Mouse (Mus musculus): ENCODE measurements around the gene Hs3st2.

Gene Hs3st2

DNA sequence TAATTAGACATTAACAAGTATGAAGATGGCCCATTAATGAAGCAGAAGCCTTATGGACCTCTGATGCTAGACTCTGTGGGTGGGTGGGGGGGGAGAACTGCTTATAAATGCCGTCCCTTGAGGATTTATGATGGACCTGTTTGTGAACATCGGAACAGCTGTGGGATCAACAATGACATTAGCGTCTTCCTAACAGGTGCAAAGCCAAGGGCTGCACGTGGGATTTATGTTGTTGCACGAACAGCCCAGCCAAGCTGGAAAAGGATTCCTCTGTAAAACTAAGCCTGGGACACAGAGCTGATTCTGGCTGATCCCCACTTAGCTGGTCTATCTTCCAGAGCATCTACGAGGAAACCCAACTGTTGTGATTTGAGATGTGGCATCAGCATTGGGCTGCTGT lies 69.0 kb downstream of the Hs3st2 start:
- no peak for DNase-seq

GRCm38 (mm10) chr7:121464441-121464840 lies 72.8 kb downstream of the Hs3st2 start:
- no peak for DNase-seq

- DNase-seq, result no peak
Observed at GRCm38 (mm10) chr7:121465111-121465510, 73.5 kb downstream of the Hs3st2 start.

- no peak for DNase-seq
Observed at GRCm38 (mm10) chr7:121466331-121466730, 74.7 kb downstream of the Hs3st2 start.

DNA sequence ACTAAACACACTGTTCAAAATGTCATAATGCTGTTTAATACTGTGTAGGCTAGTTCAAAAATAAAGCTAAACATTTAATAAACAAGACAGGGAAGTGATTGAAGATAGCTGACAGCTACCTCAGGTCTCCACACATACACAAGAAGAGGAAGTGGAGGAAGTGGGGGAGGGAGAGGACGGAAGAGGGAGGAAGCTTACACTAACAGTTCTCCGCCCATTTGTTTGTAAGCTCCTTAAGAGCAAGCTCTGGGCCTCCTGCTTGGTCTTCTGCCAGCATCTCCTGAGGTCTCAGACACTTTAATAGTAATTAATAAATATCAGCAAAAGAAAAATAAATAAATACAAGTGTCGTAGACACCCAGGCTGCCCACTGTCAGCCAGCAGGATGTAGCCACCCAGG lies 77.8 kb downstream of the Hs3st2 start:
- no peak for DNase-seq

DNA sequence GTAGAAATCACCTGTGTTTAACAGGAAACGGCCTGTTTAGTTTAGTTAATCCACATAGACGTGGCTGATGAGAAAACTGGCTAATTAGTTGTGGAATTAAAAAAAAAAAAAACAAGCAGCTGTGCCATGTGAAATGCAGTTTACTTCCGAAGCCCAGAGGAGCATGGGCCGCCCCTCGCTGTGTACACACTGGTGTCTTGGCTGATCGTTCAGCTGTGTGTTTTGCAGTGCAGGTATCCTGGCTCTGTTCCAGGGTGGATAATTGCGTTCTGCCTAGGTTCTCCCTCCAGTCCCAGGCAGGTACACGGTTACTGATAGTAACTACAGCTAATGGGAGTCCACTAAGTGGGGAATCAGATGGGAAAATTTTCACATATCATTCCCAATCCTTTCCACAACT lies 86.6 kb downstream of the Hs3st2 start:
- no peak for DNase-seq

DNA sequence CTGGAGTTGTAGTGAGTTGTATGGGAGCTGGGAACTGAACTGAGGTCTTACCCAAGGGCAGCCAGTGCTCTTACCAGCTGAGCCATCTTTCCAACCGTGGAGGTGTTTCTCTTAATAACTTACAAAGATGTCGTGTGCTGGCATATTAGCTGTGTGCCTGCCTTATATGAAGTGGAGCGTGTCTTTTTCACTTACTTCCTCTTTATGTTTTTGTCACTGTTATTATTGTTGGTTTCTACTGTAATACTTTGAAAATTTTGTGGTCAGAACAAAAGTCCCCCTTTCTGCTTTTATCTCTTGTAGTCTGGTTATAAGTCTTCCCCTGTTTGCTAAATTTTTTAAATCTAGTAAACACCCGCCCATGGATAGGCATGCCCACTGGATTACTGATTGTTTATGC lies 88.4 kb downstream of the Hs3st2 start:
- DNase-seq, result no peak

DNA sequence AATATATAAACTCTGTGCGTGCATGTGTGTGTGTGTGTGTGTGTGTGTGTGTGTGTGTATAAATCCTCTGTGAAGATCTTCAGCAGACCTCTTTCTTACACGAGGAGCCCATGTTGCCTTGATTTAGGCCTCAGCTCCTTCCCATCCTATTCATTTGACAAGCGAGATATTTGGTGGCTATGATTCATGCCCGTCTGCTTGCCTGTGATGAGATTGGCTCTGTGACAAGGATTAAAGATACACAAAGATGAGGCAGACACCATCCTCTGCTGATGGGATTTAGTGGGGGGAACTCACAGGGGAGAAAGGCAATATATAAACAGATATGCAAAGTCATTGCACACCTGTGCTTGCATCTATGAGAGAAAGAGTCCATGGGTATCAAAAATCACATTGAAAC lies 92.9 kb downstream of the Hs3st2 start:
- DNase-seq, result no peak

GRCm38 (mm10) chr7:121485266-121485665 lies 93.6 kb downstream of the Hs3st2 start:
- no peak for DNase-seq

GRCm38 (mm10) chr7:121487291-121487690 lies 95.6 kb downstream of the Hs3st2 start:
- DNase-seq, result no peak

DNA sequence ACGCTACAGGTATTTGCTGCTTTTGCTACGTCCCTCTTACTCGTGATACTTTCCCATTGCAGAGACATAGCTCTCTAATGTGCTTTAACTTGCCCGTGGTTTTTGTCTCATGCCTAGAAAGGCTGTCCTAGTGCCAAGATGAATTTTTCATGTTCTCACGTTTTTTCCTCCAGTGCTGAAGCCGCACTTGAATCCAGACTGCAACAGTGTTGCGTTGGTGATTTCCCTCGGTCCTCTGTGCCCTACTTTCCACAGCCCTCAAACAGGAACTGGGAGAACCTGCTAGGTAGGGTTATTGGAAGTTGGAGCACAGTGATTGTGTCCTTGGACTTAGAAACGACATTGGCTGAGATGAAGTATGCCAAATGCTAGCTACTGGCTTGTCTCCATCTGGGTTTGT lies 97.7 kb downstream of the Hs3st2 start:
- DNase-seq, result no peak

DNA sequence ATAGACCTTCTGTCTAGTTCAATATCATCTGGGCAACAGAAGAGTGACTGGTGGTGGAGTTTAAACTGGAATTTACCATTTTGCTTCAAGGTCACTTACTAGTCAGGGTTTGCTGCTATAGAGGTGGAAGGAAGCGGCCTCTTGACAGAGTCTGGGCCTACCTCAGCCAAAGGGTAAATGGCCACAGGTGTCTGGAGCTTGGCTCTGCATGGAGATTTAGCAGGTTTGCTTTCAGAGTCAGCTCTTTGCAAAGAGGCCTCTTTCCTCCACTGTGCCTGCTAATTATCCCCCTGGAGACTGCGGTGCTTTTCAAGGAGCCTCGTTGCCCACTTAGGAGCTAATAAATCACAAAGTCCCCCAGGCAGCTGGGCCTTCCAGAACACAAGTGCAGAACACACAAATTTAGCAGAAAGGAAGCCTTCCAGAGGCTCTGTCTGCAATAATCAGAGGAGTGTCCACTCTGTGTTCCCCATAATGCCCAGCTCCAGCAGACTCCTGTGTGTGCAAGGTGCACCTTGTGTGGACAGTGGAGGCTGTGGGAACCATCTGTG lies 99.9 kb downstream of the Hs3st2 start:
- no peak for DNase-seq

GRCm38 (mm10) chr7:121500516-121500915 lies 108.9 kb downstream of the Hs3st2 start:
- DNase-seq, result no peak

DNA sequence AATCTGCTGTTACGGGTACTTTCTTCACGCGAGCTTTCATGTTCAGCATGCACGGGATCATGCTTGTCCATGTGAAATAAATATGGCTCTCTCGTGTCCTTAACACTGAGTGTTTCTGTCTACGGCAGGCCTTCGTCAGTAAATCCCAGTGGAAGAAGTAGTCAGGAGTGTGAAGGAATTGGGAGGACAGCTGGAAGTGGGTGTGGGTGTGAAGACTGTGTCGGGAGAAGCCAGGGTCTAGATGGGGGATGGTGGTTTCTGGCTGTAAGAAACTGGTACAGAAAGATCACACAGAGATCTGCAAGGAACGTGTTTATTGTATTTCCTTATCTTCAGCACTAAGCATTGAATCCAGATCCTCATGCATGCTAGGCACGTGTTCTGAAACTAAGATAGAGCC lies 110.0 kb downstream of the Hs3st2 start:
- DNase-seq, result no peak

GRCm38 (mm10) chr7:121516727-121517126 lies 125.1 kb downstream of the Hs3st2 start:
- no peak for DNase-seq

DNA sequence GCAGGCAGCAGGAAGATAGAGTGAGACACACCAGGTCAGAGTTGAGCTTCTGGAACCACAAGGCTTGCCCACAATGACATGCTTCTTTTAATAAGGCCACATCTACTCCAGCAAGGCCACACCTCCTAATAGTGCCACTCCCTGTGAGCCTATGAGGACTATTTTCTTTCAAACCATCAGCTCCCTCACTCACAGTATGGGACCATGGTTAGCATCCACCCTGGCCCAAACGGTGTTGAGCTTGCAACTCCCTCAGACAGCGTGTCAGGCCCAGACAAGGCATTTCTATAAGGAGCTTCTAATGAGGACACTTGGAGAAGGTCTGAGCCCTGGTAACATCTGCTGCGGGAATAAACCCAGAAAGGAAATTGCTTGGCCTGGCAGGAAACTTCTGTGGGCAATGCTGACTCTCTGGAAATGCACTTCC lies 125.5 kb downstream of the Hs3st2 start:
- no peak for DNase-seq

DNA sequence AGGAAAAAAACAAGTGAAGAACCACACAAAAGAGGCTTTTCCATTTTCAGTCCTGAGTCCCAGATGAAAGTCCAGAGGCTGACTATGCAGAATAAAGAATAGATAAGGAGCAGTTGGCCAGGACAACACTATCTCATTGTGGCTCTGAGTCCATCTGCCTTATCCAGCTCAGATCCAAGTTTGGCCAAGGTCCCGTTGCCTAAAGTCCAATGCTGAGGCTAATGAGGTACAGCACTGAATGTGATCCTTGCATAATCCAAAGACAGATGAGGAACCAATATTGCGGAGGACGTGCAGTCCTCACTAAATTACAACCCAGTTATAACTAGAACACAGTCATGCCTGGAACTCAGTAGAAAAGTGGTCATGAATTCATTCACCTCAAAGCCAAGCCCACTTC lies 130.5 kb downstream of the Hs3st2 start:
- no peak for DNase-seq

DNA sequence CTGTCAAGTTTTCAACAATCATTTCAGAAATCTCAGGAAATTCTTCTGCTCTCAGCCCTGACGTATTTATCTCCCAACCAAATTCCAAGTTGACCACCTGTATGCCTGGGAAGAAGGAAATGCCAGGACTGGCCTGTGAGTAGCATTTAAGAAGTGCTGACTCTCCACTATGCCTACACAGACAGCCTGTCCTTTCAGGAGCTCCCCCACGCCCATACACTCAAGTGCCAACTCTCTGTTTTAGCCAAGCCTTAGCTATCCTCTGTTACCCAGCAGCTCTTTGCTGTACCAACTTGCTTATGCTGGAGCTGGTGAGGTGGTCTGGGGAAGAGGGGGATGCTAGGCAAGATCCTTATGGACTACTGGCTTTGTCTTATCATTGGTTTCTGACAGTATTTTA lies 137.4 kb downstream of the Hs3st2 start:
- DNase-seq, result no peak

GRCm38 (mm10) chr7:121533639-121534038 lies 142.0 kb downstream of the Hs3st2 start:
- no peak for DNase-seq

- no peak for DNase-seq
Observed at GRCm38 (mm10) chr7:121534386-121534785, 142.7 kb downstream of the Hs3st2 start.

DNA sequence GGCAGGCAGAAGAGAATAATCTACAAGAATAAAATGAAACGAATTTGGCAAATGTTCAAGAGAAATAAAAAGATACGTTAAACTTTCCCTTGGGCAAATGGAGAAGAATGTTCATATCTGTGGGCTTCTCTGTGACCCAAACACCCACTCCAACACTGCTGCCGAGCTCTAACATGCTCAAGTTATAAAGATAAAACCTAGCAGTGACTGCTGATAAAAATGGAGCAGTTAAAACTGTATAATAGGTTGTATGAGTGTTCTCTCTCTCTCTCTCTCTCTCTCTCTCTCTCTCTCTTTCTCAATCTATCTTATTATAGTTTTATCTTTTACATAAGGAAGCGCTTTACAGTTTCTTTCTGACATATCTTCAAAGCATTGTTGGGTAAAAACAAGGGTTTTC lies 144.3 kb downstream of the Hs3st2 start:
- no peak for DNase-seq

DNA sequence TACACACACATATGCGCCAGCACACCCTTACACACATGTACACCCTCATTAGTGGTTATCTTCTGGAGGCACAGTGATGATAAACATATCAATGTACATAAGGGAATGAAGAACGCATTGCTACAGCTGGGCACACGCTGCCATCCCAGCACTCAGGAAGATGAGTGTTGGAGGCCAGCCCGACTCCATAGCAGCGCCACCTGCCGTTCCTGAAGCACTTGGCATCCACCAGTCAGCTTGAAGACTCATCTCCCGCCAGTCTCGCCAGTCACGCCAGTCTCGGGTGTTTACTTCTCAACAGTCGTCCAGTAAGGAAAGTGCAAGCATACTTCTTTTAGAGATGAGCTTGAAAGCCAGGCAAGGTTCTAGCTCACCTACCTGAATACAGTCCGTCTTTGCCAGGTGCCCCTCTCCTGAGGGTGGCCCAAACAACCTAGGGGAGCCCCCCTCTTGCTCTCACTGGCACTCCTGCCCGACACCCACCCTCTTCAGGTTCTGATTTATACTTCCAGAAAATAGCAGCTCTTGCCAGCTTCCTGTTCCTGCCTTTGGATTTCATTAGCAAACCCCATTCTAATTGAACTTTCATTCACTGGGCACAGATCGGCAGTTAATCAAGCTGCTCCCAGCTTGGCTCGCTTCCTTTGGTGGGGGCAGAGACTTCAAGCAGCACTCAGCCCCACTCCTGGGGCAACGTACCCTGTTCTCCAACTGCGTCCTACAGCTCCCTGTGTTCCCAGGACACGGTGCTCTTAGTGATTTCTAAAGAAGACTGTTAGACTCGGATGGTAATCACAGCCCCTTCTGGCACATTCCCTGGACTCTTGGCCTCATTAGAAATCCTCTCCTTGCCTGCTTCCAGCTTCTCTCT lies 148.0 kb downstream of the Hs3st2 start:
- DNase-seq, result no peak

DNA sequence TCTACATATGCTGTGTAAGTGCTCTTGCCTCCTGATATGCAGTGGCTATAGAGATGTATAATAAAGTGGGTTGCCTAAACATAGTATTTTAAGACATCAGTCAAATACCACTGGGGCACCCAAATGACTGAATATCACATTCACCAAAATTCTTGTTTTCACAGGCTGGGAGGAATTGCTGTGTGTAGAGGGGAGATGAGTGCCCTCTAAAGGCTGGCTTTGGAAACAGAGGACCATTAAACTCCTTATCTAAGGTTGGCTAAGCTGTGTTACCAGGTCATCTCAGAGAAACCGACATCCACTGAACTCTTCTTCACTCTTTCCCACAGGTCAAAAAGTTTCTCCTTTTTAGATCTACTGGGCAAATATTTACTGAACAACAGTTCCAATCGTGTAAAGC lies 150.8 kb downstream of the Hs3st2 start:
- no peak for DNase-seq

DNA sequence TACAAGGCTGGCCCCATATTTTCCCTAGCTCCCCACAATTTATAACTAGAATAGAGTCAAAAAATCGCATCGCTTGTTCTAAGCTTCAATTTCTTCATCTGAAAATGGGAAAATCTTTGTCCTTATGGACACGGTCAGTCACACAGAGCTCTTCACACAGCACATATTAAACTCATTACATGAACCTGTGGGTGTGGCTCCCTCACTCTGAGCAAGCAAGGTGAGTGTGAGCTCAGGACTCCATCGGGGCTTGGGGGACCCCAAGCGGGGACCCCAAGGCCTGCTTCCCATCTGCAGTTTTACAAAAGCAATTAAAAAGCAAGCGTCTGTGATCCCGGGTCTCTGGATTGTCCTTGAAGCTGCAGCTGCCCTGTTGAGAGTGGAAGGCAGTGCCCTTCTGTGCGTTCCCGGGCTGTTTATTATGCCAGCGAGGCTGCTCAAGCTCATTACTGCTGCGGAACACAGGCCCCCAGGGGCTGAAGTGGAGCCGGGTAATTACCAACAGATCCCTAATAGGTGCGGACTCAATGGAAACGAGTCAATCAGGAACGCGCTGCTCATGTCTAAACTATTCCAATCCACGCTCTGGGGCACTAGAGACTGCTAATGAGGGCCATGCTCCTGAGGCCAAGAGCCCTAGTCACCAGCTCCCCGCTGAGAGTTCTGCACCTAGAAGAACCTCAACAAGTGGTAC lies 157.8 kb downstream of the Hs3st2 start:
- no peak for DNase-seq
